Mouse (Mus musculus) lung, postnatal 4 days (tissue): ENCODE measurements around the gene Gng4.
A peak's percentile ranks its signal among the peaks of the same experiment; 100 is the strongest.
"Not testable (repeated sequence)": the region's sequence is repeated elsewhere in the genome, so short reads cannot be mapped to it uniquely, and the experiment has no call there.

Experiments used
- DNase-seq, 2 experiments: peaks; one replicate each; pipeline ENCODE4 v3.0.0; 2021

Gene Gng4

DNA sequence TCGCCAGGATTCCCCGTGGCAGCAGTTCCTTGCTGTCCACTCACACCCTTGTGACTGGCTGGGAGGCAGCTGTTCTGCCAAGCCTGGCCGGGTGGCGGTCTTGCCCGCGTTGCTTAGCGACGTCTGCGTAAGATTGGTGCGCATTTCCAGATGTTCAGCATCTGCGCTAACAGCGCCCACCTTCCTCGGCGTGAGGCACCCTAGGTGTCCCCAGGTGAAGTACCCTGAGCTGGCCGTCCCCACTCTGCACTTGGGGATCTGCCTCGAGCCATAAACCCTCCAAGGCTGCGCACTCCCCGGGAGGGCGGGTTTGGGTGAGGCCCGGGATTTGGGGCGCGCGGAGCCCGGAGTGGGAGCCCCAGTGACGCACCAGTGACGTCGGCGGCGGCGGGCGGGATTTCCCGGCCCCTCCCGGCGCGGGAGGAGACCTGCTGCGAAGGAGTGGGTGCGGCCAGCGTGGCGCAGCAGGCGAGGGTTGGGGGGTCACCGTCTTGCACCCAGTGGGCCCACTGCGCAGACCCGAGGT is at the start of gene Gng4:
Gene Gng4, plus strand, starts transcription at position 166 of the 526 bp plus-strand sequence.
- peak; percentile 38 to 62 for DNase-seq

DNA sequence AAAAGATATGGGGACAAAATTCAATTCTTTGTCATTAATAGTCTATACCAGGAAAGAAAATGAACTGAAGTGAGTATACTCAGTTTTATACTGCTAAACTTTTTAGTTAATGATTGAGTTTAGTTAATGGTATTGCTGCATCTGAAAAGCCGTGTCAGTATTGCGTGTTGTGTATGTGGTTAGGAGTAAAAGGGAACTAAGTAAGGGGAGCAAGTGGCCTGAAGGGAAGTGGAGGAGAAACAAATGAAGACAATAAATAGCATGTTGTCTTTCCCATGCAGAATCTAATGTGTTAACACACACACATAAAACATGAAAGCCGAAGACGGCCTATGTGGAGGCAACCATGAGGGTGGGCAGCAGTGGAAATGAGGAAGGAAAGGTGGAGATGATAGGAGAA is 44.6 kb upstream of the Gng4 start:
- DNase-seq, result no peak

DNA sequence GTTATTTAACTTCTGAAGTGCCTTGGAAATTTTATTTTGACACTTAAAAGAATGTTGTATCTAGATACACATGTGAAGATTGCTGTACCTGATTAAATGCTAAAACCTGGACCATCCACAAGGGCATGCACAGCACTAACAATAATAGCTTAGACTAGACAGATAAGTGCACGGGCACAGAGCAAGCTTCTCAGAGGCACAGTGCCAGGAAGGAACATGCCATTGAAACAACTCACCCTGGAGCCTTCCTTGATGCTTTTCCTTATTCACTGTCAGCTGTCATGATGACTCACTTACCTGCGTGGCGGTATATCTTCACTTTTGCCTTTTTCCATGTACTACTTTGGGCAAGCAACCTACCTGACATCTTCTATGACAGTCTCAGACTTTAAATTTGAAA is 37.9 kb upstream of the Gng4 start:
- no peak for DNase-seq

DNA sequence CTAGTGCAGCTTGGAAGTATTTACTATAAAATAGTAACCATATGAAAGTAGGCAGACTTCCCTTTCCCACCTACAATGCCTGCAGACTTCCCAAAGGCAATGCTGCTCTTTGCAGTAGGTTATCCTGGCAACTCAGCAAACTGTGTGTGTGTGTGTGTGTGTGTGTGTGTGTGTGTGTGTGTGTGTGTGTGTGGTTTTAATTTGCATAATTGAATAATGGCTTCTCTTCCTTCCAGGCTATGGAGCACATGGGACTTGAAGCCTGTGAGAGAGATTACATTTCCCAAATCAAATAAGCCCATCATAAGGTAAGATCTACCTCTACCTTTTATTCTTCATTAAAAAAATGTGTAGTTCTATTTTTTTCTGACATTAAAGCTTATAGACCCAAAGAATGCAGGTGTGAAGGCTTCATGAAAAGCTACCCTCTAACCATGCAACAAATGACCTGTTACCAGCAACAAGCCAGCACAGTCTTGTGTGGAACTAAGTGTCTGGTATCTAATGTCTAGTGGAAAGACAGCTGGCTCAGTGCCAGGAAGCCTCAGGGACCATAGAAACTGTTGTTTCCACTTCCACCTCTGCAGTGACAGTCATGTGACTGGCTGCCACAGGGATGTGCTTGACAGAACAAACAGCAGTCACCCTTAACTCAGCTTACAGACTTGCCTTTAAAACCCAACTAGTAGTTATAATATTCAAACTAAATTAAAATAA is 7.9 kb upstream of the Gng4 start:
- DNase-seq, result peak; percentile 16 to 30

DNA sequence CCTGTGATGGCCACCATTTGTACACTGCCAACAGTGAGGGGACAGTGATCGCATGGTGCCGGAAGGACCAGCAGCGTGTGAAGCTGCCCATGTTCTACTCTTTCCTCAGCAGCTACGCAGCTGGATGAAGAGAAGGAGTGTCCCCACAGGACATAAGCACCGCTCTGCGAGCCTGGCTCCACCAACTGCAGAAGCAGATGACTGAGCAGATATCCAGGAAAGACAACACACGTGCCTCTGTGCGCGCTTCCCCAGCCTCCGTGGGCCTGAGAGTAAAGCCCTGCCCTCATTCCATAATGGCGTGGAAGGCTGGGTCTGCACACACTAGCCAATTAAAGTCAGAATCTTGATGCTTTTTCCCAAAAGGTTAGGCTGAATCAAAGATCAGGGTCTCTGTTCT is 6.8 kb upstream of the Gng4 start:
- DNase-seq, result no peak

DNA sequence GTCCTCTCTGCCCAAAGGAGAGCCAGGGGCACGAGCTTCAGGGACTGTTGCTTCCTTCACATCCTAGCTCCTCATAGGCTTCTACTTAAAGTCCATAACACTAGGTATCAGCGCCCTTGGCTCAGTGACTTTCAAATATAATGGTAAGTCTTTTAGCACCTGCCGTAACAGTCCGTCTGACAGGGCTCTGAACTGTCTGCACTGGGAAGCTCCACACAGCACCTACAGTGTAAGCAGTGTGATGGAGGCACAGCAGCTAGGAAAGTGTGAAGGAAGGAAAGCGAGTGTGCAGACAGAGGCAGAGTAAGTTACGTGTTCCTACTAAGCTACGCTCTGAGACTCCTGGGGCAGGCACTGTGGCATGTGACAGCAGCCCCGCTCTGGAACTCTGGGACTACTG is 6.2 kb upstream of the Gng4 start:
- DNase-seq, result no peak

DNA sequence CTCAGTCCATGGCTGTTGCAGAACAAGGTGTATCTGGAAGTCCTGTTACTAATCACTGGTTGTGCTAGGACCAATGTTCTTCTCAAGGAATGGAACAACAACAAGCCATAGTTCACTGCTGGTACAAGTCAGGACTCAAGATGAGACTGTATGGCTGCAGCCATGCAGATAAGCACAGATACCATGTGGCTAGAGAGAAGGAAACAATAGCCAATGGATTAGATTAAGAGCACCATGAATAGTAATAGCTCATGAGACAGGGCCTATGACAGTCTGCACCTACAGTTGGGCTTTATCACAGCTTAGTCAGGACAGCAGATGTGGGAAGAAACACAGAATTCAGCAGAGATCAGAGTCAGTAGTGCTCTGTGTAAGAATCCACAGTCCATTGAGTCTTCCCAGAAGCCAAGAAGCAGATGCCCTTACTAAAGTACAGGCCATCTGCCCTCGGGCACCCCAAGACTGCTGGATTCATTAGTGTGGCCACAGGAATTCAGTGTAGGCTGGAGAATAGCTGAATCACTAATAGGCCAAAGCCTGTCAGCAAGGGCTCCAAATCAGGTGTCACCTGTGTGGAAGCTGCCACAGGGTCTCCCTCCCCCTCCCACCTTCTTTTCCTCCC is 4.9 kb upstream of the Gng4 start:
- no peak for DNase-seq

DNA sequence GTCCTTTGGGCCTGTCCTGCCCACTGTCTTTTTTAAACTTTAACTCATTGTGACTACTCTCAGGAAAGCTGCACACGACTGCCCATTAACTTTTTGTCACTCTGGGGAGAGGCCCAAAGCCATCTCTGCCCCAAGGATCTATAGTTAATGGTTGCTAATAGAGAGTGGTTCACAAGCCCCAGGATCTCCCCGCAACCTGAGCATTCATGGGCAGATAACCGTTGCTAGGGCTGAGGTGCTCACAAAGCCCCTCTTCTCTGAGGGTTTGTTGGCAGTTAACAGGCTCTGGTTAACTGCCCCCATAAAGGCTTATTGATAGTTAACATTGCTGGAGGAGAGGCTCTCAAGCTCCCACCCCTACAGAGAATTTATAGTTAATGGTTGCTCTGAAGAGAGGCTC is 3.6 kb upstream of the Gng4 start:
- no peak for DNase-seq

DNA sequence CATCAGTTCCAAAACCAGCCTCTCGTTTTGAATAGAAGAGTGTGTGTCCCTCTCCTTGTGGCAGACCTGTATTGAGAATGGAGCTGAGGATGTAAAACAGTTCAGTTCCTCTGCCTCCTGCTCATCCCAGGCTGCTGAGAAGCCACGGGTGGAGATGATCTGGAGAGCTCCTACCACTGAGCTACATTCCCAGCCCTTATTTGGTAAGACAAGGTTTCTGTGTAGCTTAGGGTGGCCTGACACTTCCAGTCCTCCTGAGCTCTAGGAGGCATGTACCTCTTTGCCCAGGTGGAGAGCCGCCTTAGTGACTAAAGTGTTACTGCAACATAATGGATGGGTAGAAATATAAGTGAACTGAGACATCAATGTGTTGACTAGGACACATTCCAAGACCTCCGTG is 2.8 kb upstream of the Gng4 start:
- no peak for DNase-seq

DNA sequence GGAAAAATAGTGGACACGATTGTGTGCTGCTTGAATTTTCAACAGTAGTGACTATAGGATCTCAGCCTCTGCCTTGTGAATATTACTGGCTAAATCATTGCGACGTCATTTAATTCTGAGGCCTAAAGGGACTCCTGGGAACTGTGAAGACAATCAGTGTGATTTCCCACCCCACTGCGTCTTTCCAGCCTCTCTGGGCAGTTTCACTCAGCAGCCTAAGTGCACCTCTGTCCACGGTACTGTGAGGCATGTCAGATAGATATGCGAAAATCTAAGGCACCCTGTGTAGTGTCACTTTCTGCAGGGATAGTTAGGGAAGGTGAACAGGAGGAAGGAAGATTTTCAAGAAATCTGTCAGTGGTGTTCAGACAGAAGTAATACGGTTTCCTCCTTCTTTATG is 563 bp upstream of the Gng4 start:
- no peak for DNase-seq

DNA sequence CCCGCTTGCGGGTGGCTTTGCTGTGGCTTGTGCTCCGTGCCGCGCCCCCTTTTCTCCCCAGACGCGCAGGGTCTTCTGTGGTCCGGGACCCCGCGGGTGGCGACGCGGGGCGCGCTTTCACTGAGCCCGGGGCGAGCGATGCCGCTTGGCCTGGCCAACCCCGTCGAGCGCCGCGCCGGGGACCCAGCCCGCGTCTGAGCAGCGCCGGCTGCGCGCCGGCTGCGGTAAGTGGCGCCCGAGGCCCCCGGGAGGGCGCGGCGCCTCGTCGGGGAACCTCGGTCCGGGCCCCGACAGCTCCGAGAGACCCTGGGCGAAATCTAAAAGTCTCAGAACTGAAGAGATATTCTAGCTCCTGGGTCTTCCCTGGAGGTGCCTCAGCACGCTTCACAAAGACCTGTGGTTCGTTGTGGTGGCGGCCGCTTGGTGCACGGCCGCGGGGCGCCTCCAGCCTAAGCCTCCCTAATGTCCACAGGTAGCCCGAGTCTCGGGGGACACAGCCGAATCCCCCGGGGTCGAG is 619 bp downstream of the Gng4 start:
- DNase-seq, result peak in 1 of 2 experiments; percentile 30

DNA sequence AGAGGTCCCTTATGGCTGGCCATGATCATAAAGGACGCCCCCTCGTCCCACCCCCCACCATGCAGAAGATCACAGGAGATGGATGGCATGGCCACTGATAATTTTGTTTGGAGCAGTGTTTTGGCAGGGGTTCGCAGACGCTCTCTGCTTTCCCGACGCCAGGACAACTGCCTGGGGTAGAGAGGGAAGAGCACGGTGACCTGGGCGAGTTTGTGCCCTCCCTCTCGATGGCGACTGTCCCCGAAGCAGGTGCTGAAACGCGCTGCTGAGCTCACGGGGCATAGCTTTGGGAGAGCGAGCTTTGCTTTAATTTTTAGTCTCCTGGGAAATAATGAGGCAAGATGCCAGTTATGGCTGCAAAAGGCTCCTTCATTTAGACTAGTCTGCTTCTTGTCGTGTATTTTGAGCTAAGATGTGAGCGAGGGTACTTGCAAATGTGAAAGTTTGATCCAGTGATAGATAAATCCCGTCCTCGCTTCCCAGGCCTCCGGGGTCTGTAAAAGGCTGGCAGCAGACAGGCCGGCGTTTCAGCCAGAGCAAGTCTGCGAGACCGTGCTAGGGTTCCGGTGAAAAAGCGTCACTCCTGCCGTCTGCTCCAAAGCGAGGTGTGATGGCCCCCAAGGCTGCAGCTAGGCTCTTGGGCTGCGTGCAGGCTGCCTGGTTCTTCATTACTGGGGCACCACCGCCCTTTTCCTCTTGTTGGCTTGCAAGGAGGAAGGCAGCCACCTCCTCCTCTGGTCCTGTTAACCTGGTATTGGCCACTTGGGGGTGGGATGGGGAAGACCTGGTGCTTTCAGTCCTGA is 1.3 kb downstream of the Gng4 start:
- peak in 1 of 2 experiments; percentile 24 for DNase-seq

DNA sequence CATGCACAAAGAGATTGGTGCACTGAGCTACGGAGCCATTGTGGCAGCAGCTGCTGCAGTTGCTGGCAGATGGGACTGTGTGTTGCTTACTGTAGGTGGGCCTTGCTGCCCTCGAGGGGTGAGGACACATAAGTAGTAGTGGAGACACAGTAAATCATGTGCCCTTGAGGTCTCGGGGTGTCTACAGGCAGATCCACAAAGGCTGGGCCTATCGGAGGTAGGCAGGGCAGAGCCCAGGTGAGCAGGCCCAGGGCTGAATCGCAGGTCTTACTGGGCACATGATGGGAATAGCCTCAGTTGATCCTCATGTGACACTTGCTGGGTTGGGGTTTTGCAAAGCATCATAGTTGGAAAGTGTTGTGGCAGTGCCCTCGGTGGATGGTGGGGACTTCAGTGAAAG is 3.1 kb downstream of the Gng4 start:
- no peak for DNase-seq

DNA sequence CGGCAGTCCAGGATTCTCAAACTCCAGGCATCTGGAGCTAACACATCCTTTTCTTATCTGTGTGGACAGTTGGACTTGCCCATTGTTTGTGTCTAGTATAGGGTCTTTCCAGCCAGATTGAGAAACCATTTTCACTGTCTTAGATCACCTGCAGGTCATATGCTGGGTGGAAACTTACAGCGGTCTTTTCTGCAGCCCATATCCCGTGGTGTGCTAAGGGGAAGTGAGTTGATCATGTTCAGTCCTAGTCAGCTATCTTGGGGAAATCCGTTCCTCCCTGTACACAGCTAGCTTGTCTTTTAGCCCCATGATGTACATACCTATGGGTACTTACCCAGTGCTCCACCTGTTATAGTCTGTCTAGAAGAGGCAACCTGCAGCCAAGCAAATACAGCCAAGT is 4.2 kb downstream of the Gng4 start:
- no peak for DNase-seq

DNA sequence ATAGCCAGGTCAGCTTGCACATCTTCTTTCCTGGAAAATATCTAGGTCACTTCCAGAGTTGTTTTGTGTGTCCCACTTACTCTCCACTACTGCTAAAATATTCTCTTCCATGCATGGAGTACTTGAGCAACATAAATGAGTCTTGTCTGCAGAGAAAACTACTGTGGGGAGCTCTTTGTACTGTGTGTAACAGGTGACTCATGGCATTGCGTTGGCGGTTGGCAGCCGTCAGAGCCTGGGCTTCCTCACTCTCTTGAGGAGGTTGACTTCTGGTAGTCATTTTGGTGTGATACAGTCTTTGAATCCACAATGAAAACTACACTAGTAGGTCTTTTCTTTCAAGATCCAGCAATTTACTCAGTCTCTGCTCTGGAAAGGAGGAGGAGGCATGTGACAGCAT is 8.1 kb downstream of the Gng4 start:
- no peak for DNase-seq

DNA sequence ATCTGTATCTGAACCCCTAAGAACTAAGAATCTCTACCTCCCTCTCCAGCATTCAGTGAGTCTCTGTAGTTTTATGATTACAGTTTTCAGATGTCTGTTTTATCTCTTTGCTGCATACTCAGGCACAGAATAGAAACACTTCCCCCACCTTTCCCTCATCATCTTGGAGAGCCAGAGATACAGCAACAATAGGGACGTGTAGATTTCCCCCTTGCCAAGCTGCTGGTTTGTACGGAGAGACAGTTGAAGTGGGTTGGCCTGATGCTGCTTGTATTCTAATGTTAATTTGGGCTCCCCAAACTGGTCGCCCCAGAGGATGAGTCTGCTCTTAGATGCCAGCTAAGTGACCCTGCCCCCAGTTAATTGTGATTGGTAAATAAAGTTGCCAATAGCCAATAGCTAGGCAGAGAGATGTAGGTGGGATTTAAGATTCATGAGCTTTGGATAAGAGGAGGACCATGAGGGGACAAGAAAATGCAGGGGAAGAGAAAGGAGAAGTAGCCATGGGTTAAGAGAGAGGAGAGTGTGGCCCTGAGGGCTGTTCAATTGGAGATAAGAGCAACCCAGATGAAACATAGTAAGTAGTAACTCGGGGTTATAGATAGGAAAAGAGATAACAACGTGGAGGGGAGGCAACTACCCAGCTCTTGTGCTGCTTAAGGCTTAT is 11.4 kb downstream of the Gng4 start:
- DNase-seq, result no peak

DNA sequence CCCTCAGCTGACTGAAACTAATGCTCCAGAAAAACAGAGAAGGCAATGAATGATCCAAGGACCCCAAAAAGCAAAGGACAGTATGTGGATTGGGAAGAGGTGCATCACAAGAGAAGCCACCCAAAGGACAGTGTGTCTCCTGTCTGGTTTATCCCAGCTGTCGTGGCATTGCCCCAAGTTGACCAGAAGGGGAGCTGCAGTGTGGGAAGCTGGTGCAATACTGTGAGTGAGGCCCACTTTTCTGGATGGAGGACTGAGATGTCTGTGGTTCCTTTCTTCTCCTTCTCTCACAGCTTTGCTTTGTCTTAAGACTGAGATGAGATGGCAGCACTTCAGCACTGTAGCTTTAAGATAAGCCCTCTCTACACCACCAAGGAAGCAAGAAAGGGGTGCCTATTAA is 12.2 kb downstream of the Gng4 start:
- no peak for DNase-seq

DNA sequence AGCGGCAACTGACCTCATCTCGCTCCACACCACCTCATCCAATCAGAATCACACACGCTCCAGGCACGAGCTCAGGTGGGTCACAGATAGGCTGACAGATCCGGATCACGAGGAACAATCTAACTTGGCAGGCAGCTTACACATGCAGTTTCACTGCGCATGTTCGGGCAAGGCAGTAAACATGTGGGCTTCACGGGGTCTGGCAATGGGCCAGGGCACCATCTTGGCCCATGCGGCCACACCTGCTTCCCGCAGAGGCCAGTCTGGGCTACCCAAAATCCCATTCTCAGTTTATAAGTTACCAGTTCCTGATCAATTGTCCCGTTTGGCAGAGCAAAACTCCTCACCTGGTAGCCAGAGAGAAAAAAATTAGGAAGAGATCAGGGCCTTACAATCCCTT is 14.0 kb downstream of the Gng4 start:
- not testable (repeated sequence) for DNase-seq

DNA sequence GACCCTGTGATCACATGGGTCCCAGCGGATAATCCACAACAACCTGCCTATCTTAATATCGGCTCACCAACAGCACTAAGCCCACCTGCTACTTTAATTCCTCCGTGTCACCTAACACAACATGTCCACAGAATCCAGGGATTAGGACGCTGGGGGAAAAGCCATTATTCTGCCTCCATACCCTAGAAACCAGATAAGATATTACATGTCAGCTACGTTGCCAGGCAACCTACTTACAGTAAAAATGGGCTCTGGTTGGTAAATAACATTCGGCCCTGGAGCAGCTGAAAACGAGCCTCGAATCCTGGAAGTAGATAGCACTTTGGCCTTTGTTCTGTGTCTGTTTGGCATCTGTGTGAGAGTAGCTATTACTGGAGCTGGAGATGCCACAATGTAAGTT is 14.9 kb downstream of the Gng4 start:
- DNase-seq, result no peak

DNA sequence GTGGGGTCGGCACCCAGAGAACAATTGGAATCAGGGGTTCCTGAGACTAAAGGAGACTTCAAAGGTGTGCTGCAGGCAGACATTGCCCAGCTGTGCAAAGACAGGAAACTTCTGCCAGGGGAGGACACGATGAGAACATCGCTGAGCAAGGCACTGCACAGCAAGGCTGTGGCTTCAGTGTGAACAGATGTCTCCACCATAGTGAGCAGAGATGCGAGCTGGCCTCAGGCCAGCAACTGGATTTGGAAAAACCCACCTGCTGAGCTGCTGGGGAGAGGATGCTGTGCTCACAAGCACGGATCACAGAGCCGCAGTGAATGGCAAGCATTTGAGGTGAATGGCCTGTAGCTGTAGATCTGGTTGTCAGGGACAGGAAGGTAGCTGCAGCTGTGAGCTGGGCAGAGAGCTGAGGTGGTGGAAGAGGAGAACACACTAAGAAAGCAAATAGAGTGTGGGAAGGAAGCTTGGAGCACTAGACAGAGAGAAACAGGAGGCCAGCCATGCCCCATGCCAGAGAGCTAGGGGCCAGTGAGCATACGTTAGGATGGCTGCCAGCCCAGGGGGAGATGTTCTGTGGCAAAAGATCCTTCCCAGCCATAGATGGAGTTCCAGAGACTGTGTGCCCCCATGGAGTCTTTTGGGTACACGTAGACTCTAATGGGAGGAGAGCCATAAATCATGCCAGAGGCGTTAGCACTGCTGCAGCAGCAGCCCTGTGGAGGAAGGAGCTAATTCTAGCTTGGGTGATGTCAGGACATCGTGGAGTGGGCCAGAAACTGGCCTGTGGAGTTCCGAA is 24.7 kb downstream of the Gng4 start:
- DNase-seq, result no peak

DNA sequence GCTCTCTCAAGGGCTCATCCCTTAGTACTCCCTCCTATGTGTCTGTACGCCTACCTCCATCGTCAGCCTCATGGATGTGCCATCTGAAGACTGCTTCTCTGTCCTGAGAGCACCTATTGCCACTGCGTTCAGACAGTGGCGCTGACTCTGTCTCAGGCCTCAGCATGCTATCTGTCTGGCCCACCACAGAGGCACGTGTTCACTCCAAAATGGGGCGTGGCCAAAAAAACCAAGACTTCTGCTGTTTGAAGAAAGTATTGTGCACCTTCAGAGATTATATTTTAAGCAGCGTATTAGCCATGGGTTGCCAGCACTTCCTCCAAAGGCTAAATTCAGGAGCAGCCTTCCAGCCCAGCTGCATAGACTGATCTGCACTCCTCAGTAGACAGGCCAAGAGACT is 27.0 kb downstream of the Gng4 start:
- no peak for DNase-seq

DNA sequence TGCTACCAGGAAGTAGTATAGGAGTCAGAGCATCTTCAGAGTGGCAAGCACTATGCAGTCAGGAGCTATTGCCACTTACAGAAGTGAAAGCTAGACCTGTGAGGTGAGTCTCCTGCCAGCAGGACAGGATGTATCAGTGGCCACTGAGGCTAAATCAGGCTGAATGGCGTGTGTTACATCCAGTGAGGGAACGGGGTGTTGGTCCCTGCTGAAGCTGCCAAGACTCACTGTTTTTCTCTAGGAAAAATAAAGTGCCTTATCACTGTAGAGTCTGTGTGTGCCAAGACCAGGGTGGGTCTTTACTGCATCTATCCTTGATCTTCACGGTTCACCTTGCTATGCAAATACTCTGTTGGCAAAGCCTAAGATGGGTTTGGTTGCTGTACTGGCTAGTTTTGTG is 34.8 kb downstream of the Gng4 start:
- DNase-seq, result no peak
